Mouse (Mus musculus): Measurements from ENCODE around the gene Rplp2. TPM values are rescaled to one million over a fixed set of nuclear protein-coding genes. Genes with fewer than 3 reads are reported as not detected.
"Not testable (repeated sequence)": the region's sequence is repeated elsewhere in the genome, so short reads cannot be mapped to it uniquely, and the experiment has no call there.

Gene Rplp2
- polyA plus RNA-seq, 1 experiment from 2014 or later, result 1,319 TPM

DNA sequence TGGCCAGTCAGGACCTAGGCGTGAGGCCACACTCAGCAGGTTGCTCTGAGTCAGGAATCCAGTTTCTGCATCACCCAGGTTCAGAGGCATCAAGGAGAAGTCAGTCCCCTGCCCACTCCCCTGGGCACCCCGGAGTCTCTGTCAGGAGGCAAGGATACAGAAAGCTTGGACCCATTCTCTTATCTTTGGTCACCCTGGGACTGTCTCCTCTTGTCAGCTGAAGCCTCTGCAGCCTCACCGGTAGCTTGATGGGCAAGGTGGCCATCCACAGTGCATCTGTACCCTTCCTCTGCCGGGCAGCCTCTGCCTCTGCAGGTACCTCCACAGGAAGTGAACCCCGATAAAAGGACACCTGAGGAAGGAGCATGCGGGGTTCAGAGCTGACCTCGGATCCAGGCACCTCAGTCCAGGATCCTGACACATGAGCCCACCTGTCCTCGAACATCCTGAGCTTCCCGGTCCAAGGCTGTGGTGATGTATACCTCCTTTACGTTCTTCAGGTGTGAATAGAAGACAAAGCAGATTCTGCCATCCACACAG is 8.0 kb upstream of the Rplp2 start:
- ATAC-seq (ENCODE audit: insufficient number of reproducible peaks, low FRiP score, low TSS enrichment, low read depth), result no peak
- H3K27ac ChIP-seq (replicated peaks; ENCODE audit: low read depth, low read length), result no peak overlapping the region
- H3K36me3 ChIP-seq (ENCODE audit: control insufficient read depth, insufficient read depth, low read length), result peaks cover 20% of the 10 kb centered on the region
- no peak for DNase-seq (ENCODE audit: low spot score)
- no peak overlapping the region for H3K4me2 ChIP-seq (ENCODE audit: low read depth, severe bottlenecking)
- no peaks in the 10 kb centered on the region for H3K27me3 ChIP-seq (ENCODE audit: control insufficient read depth, insufficient read depth, low read length)
- H3K9ac ChIP-seq (ENCODE audit: low read length), result no peak overlapping the region
- H3K9me3 ChIP-seq (ENCODE audit: control insufficient read depth, low read length), result no peaks in the 10 kb centered on the region
- WGBS, result 96% methylated on average over 10 of the region's 10 CpGs
- no peak overlapping the region for H3K4me3 ChIP-seq (ENCODE audit: low read depth, low read length)
- peaks cover 29% of the 10 kb centered on the region for H3K4me1 ChIP-seq (ENCODE audit: control insufficient read depth, insufficient read depth, low read length)

DNA sequence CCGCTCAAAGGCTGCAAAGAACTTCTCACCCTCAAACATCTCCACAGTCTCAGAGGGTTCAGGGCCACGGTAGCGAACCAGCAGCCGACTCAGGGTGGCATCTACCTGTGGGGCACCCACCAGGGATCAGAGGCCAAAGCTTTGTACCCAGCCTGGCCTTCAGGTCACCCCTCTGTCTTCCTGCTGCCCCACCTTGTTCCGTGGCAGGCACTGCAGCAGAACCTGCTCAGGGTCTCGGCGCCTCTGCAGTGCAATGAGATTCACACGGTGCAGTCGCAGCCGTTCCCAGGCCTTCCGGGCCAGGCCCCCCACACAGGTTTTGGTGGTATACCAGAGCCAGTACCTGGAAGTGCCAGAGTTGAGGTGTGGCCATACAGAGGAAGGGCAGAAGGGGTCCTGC is 7.4 kb upstream of the Rplp2 start:
- no peak overlapping the region for H3K4me3 ChIP-seq (ENCODE audit: low read depth, low read length)
- peaks cover 23% of the 10 kb centered on the region for H3K4me1 ChIP-seq (ENCODE audit: control insufficient read depth, insufficient read depth, low read length)
- H3K9me3 ChIP-seq (ENCODE audit: control insufficient read depth, low read length), result no peaks in the 10 kb centered on the region
- ATAC-seq (ENCODE audit: insufficient number of reproducible peaks, low FRiP score, low TSS enrichment, low read depth) (no peak), DNase-seq (ENCODE audit: low spot score) (no peak)
- H3K27ac ChIP-seq (replicated peaks; ENCODE audit: low read depth, low read length), result no peak overlapping the region
- 95% methylated on average over 11 of the region's 11 CpGs for WGBS
- H3K9ac ChIP-seq (ENCODE audit: low read length), result no peak overlapping the region
- no peak overlapping the region for H3K4me2 ChIP-seq (ENCODE audit: low read depth, severe bottlenecking)
- no peaks in the 10 kb centered on the region for H3K27me3 ChIP-seq (ENCODE audit: control insufficient read depth, insufficient read depth, low read length)
- peaks cover 20% of the 10 kb centered on the region for H3K36me3 ChIP-seq (ENCODE audit: control insufficient read depth, insufficient read depth, low read length)

DNA sequence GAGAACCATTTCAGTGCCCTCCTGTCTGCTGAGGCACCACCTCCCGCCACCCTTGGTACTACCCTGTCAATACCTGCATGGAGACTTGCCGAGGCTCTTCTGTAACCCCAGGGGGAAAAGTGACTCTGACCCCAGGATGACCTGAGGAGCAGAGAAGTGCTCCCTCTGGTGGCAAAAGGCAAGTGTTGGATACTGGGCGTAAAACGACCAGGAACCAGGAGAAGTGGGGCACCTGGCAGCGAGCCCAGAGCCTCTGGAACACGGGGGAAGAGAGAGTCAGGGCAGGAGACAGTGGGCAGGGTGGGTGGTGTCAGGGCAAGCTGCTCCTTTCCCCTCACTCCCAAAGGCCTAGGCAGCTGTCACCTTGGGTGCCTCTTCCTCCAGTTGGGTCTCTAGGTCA is 6.6 kb upstream of the Rplp2 start:
- Histone ChIP-seq H3K9me3 (ENCODE audit: control insufficient read depth, low read length) (no peaks in the 10 kb centered on the region), H3K36me3 (ENCODE audit: control insufficient read depth, insufficient read depth, low read length) (peaks cover 20% of the 10 kb centered on the region), H3K4me1 (ENCODE audit: control insufficient read depth, insufficient read depth, low read length) (peaks cover 21% of the 10 kb centered on the region), H3K4me2 (ENCODE audit: low read depth, severe bottlenecking) (no peak overlapping the region), H3K4me3 (ENCODE audit: low read depth, low read length) (no peak overlapping the region), H3K9ac (ENCODE audit: low read length) (no peak overlapping the region), H3K27ac (replicated peaks; ENCODE audit: low read depth, low read length) (no peak overlapping the region), H3K27me3 (ENCODE audit: control insufficient read depth, insufficient read depth, low read length) (no peaks in the 10 kb centered on the region)
- DNase-seq (ENCODE audit: low spot score) (peak; percentile 51), ATAC-seq (ENCODE audit: insufficient number of reproducible peaks, low FRiP score, low TSS enrichment, low read depth) (no peak)
- 36% methylated on average over 6 of the region's 6 CpGs for WGBS

DNA sequence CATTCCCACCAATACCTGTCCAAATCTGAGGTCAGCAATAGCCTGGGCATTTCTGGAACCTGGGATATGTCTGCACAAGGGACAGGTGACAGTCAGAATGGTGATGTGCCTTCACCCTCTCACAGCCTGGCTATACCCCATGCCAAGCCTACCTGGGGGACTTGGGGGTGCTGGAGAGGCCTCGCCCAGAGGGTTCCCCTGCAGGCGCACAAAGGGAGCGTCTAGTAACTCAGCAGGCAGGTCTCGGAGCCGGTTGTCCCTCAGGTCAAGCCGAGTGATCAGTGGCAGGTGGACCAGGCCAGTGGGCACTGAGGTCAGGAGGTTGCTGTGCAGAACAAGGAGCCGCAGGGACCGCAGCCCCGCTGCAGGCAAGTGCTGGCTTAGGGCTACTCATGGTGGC is 5.7 kb upstream of the Rplp2 start:
- DNase-seq (ENCODE audit: low spot score) (no peak), ATAC-seq (ENCODE audit: insufficient number of reproducible peaks, low FRiP score, low TSS enrichment, low read depth) (no peak)
- H3K4me2 ChIP-seq (ENCODE audit: low read depth, severe bottlenecking), result no peak overlapping the region; the same call in 1 of the 2 replicates
- peaks cover 20% of the 10 kb centered on the region for H3K36me3 ChIP-seq (ENCODE audit: control insufficient read depth, insufficient read depth, low read length)
- H3K4me3 ChIP-seq (ENCODE audit: low read depth, low read length), result no peak overlapping the region
- no peak overlapping the region for H3K27ac ChIP-seq (replicated peaks; ENCODE audit: low read depth, low read length)
- H3K4me1 ChIP-seq (ENCODE audit: control insufficient read depth, insufficient read depth, low read length), result peaks cover 21% of the 10 kb centered on the region
- 94% methylated on average over 9 of the region's 9 CpGs for WGBS
- H3K27me3 ChIP-seq (ENCODE audit: control insufficient read depth, insufficient read depth, low read length), result no peaks in the 10 kb centered on the region
- H3K9me3 ChIP-seq (ENCODE audit: control insufficient read depth, low read length), result no peaks in the 10 kb centered on the region
- H3K9ac ChIP-seq (ENCODE audit: low read length), result no peak overlapping the region

DNA sequence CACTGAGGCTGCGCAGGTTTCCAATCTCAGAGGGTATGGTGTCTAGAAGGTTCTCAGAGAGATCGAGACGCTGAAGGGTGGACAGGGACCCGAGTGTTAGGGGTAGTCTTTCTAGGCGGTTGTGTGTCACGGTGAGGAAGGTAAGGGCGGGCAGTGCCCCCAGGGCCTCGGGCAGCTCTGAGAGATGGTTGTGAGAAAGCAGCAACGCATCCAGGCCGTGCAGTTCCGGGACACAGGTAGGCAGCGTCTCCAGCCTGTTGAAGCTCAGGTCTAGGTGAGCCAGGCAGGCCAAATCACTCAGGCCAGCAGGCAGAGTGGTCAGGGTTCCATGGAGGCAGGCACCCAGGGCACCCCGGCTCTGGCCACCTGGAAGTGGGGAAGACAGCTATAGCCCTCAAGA is 5.0 kb upstream of the Rplp2 start:
- Histone ChIP-seq H3K36me3 (ENCODE audit: control insufficient read depth, insufficient read depth, low read length) (peaks cover 20% of the 10 kb centered on the region), H3K4me1 (ENCODE audit: control insufficient read depth, insufficient read depth, low read length) (peaks cover 19% of the 10 kb centered on the region), H3K4me2 (ENCODE audit: low read depth, severe bottlenecking) (peak overlapping the region; percentile 79), H3K27ac (replicated peaks; ENCODE audit: low read depth, low read length) (no peak overlapping the region), H3K27me3 (ENCODE audit: control insufficient read depth, insufficient read depth, low read length) (no peaks in the 10 kb centered on the region), H3K9ac (ENCODE audit: low read length) (0 out of 2 replicates have a peak overlapping the region, but pooled peaks have one; percentile 4), H3K9me3 (ENCODE audit: control insufficient read depth, low read length) (no peaks in the 10 kb centered on the region), H3K4me3 (ENCODE audit: low read depth, low read length) (no peak overlapping the region)
- 87% methylated on average over 13 of the region's 13 CpGs for WGBS
- DNase-seq (ENCODE audit: low spot score), result no peak
- no peak for ATAC-seq (ENCODE audit: insufficient number of reproducible peaks, low FRiP score, low TSS enrichment, low read depth)

DNA sequence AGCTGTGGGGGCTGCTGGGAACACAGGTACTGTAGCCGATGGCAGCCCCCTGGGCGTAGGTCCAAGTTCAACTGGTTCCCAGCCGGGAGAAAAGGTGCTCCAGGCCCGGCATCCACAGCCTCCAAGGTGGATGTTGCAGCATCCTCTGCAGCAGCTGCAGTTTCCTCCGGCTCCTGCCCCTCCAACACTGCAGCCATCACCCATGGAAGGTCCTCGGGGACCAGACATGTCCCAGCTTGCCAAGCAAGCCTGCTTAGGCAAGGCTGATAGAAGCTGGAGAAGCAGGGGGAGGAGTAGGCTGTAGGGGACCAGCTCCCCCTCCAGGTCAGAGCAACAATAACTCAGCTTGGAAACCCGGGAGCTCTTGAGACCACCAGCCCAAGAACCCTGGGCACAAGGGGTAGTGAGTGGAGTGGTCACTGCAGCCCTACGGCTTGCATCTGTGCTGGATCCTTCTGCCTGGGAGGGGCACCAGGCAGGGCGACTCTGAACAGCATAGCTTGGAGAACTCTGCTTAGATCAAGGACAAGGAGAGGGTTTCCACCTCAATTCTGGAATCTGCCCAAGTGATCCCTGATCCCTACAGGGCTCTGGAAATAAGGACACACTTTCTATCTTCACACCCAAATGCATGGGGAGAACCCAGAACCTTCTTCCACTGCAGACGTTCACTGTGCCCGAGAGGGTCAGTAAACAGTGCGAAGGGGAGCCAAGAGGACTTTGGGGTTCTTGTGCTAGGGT is 3.9 kb upstream of the Rplp2 start:
- peak overlapping the region; percentile 75 for H3K9ac ChIP-seq (ENCODE audit: low read length)
- H3K4me2 ChIP-seq (ENCODE audit: low read depth, severe bottlenecking), result peak overlapping the region; percentile 79
- ATAC-seq (ENCODE audit: insufficient number of reproducible peaks, low FRiP score, low TSS enrichment, low read depth), result no peak
- 22% methylated on average over 12 of the region's 12 CpGs for WGBS
- peaks cover 20% of the 10 kb centered on the region for H3K36me3 ChIP-seq (ENCODE audit: control insufficient read depth, insufficient read depth, low read length)
- peak overlapping the region; percentile 37 for H3K4me3 ChIP-seq (ENCODE audit: low read depth, low read length)
- no peaks in the 10 kb centered on the region for H3K27me3 ChIP-seq (ENCODE audit: control insufficient read depth, insufficient read depth, low read length)
- peak overlapping the region; percentile 39; the same call in 1 of the 2 replicates for H3K27ac ChIP-seq (replicated peaks; ENCODE audit: low read depth, low read length)
- peak; percentile 61 for DNase-seq (ENCODE audit: low spot score)
- H3K9me3 ChIP-seq (ENCODE audit: control insufficient read depth, low read length), result no peaks in the 10 kb centered on the region
- H3K4me1 ChIP-seq (ENCODE audit: control insufficient read depth, insufficient read depth, low read length), result peaks cover 20% of the 10 kb centered on the region

DNA sequence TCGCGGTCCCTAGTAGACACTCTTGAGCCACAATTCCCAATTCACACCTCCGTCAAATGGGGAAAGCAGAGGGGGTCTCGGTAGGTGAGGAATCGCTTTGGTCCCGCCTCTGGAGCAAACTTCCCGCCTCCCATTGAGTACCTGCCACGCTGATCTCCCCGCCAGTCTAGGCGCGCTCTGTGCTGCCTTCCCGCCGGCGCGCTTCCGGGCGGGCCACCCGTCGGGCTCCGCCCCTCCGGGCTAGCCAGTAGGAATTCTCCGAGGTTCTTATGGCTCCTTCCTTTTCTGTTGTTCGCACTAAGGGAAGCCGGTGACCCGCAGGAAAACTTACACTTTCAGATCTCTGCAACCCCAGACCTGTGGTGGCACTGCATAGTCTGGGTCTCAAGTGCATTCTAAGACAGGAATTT is 3.3 kb upstream of the Rplp2 start, which contains the start of gene Pidd1:
TSS of gene Pidd1 (minus strand) at position 198 of the 410 bp plus-strand sequence.
- WGBS, result under 1% methylated on average over 25 of the region's 25 CpGs
- Histone ChIP-seq H3K27me3 (ENCODE audit: control insufficient read depth, insufficient read depth, low read length) (no peaks in the 10 kb centered on the region), H3K27ac (replicated peaks; ENCODE audit: low read depth, low read length) (peak within 1 kb of the TSS; percentile 39; the same call in 1 of the 2 replicates), H3K36me3 (ENCODE audit: control insufficient read depth, insufficient read depth, low read length) (peaks cover 16% of the 10 kb centered on the region), H3K4me2 (ENCODE audit: low read depth, severe bottlenecking) (peak within 1 kb of the TSS; percentile 79), H3K9ac (ENCODE audit: low read length) (peak within 1 kb of the TSS; percentile 75), H3K4me3 (ENCODE audit: low read depth, low read length) (peak within 1 kb of the TSS; percentile 37), H3K9me3 (ENCODE audit: control insufficient read depth, low read length) (no peaks in the 10 kb centered on the region), H3K4me1 (ENCODE audit: control insufficient read depth, insufficient read depth, low read length) (peaks cover 26% of the 10 kb centered on the region)
- DNase-seq (ENCODE audit: low spot score), result peak; percentile 83
- ATAC-seq (ENCODE audit: insufficient number of reproducible peaks, low FRiP score, low TSS enrichment, low read depth), result peak; percentile 49; the same call in 1 of the 2 replicates

DNA sequence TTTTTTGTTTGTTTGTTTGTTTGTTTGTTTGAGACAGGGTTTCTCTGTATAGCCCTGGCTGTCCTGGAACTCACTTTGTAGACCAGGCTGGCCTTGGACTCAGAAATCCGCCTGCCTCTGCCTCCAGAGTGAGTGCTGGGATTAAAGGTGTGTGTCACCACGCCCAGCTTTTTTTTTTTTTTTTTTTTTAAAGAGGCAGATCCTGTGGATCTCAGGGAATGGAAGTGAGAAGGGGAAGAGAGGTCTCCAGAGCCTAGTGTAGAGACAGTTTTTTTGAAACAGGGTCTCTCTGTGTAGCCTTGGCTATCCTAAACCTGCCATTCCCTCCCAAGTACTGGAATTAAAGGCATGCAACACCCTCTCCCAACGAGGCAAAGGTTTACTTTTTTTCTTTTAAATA is 796 bp upstream of the Rplp2 start:
- Histone ChIP-seq H3K36me3 (ENCODE audit: control insufficient read depth, insufficient read depth, low read length) (peaks cover 11% of the 10 kb centered on the region; the same call in 1 of the 2 replicates), H3K4me1 (ENCODE audit: control insufficient read depth, insufficient read depth, low read length) (peaks cover 26% of the 10 kb centered on the region), H3K4me3 (ENCODE audit: low read depth, low read length) (peak overlapping the region; percentile 86; the same call in 1 of the 2 replicates), H3K4me2 (ENCODE audit: low read depth, severe bottlenecking) (peak overlapping the region; percentile 59; the same call in 1 of the 2 replicates)
- H3K9me3 ChIP-seq (ENCODE audit: control insufficient read depth, low read length); H3K9ac ChIP-seq (ENCODE audit: low read length); H3K27ac ChIP-seq (replicated peaks; ENCODE audit: low read depth, low read length); ATAC-seq (ENCODE audit: insufficient number of reproducible peaks, low FRiP score, low TSS enrichment, low read depth); H3K27me3 ChIP-seq (ENCODE audit: control insufficient read depth, insufficient read depth, low read length); DNase-seq (ENCODE audit: low spot score): not testable (repeated sequence)
- 82% methylated on average over 3 of the region's 3 CpGs for WGBS

All from limb, embryonic 11.5 days (tissue).